Mouse (Mus musculus): ENCODE data around the gene Kctd15. TPM values are rescaled to one million over a fixed set of nuclear protein-coding genes. Genes with fewer than 3 reads are reported as not detected.
A peak's percentile ranks its signal among the peaks of the same experiment; 100 is the strongest.

The Kctd15 gene
- polyA plus RNA-seq, 1 experiment = 29.2 TPM

GRCm38 (mm10) chr7:34629702-34630210, 26.8 kb downstream of the Kctd15 start:
- Histone ChIP-seq H3ac (ENCODE audit: control insufficient read depth, insufficient read length) (no peak overlapping the region), H3K4me2 (ENCODE audit: low read depth) (peak overlapping the region; percentile 78), H3K36me3 (ENCODE audit: control insufficient read depth, insufficient read depth) (no peaks in the 10 kb centered on the region), H3K79me2 (ENCODE audit: control insufficient read depth, insufficient read depth) (no peaks in the 10 kb centered on the region), H3K4me3 (peak overlapping the region; percentile 24), H3K27me3 (ENCODE audit: control insufficient read depth, insufficient read depth, insufficient read length) (no peaks in the 10 kb centered on the region)
- TF ChIP-seq POLR2A (IDR thresholded peaks at IDR 0.05; ENCODE audit: insufficient read length, low read depth) (no peak), E2F4 (IDR thresholded peaks at IDR 0.05; ENCODE audit: insufficient read depth) (no peak), POLR2AphosphoS2 (IDR thresholded peaks at IDR 0.05; ENCODE audit: insufficient read length, low read depth) (no peak), SRF (IDR thresholded peaks at IDR 0.05; ENCODE audit: control insufficient read depth, insufficient read length, low read depth) (no peak), REST (IDR thresholded peaks at IDR 0.05; ENCODE audit: insufficient read depth, insufficient read length) (no peak)

- no peak overlapping the region for H3ac ChIP-seq (ENCODE audit: control insufficient read depth, insufficient read length)
- H3K27me3 ChIP-seq (ENCODE audit: control insufficient read depth, insufficient read depth, insufficient read length) = no peaks in the 10 kb centered on the region
- no peak overlapping the region for H3K4me3 ChIP-seq
- H3K36me3 ChIP-seq (ENCODE audit: control insufficient read depth, insufficient read depth) = no peaks in the 10 kb centered on the region
- H3K4me2 ChIP-seq (ENCODE audit: low read depth) = peak overlapping the region; percentile 5
- no peaks in the 10 kb centered on the region for H3K79me2 ChIP-seq (ENCODE audit: control insufficient read depth, insufficient read depth)
- TF ChIP-seq POLR2A (IDR thresholded peaks at IDR 0.05; ENCODE audit: insufficient read length, low read depth) (no peak), MYOD1 (IDR thresholded peaks at IDR 0.05; ENCODE audit: control insufficient read depth in 1 of 3, insufficient read length in 2 of 3, low read depth in 2 of 3) (peak in 1 of 3 experiments; percentile 19)
These were observed 36.1 kb downstream of the Kctd15 start for GRCm38 (mm10) chr7:34620411-34620810.

- no peak overlapping the region for H3K4me3 ChIP-seq
- no peaks in the 10 kb centered on the region for H3K36me3 ChIP-seq (ENCODE audit: control insufficient read depth, insufficient read depth)
- no peaks in the 10 kb centered on the region for H3K79me2 ChIP-seq (ENCODE audit: control insufficient read depth, insufficient read depth)
- H3K27me3 ChIP-seq (ENCODE audit: control insufficient read depth, insufficient read depth, insufficient read length) = peaks cover 4% of the 10 kb centered on the region
- H3ac ChIP-seq (ENCODE audit: control insufficient read depth, insufficient read length) = no peak overlapping the region
- no peak overlapping the region for H3K4me2 ChIP-seq (ENCODE audit: low read depth)
- TF ChIP-seq REST (IDR thresholded peaks at IDR 0.05; ENCODE audit: insufficient read depth, insufficient read length) (no peak), USF1 (IDR thresholded peaks at IDR 0.05; ENCODE audit: low read depth) (no peak), TCF3 (IDR thresholded peaks at IDR 0.05; ENCODE audit: insufficient read length, low read depth) (no peak), MAX (IDR thresholded peaks at IDR 0.05; ENCODE audit: low read depth) (no peak), TCF12 (IDR thresholded peaks at IDR 0.05; ENCODE audit: insufficient read depth, poor library complexity, severe bottlenecking) (no peak), E2F4 (IDR thresholded peaks at IDR 0.05; ENCODE audit: insufficient read depth) (no peak), POLR2A (IDR thresholded peaks at IDR 0.05; ENCODE audit: insufficient read length, low read depth) (no peak), SRF (IDR thresholded peaks at IDR 0.05; ENCODE audit: control insufficient read depth, insufficient read length, low read depth) (no peak), POLR2AphosphoS2 (IDR thresholded peaks at IDR 0.05; ENCODE audit: insufficient read length, low read depth) (no peak), MYOG (IDR thresholded peaks at IDR 0.05; ENCODE audit: control insufficient read depth in 1 of 3, insufficient read depth in 1 of 3, insufficient read length in 2 of 3, low read depth in 2 of 3) (no peak), CEBPB (IDR thresholded peaks at IDR 0.05; ENCODE audit: insufficient read depth, poor library complexity, severe bottlenecking) (no peak), MYOD1 (IDR thresholded peaks at IDR 0.05; ENCODE audit: control insufficient read depth in 1 of 3, insufficient read length in 2 of 3, low read depth in 2 of 3) (no peak)
These were observed 38.2 kb downstream of the Kctd15 start for GRCm38 (mm10) chr7:34618141-34618890.

GRCm38 (mm10) chr7:34616275-34616674, 40.3 kb downstream of the Kctd15 start:
- Histone ChIP-seq H3K36me3 (ENCODE audit: control insufficient read depth, insufficient read depth) (no peaks in the 10 kb centered on the region), H3K27me3 (ENCODE audit: control insufficient read depth, insufficient read depth, insufficient read length) (peaks cover 4% of the 10 kb centered on the region), H3K4me2 (ENCODE audit: low read depth) (no peak overlapping the region), H3K79me2 (ENCODE audit: control insufficient read depth, insufficient read depth) (no peaks in the 10 kb centered on the region), H3ac (ENCODE audit: control insufficient read depth, insufficient read length) (no peak overlapping the region), H3K4me3 (no peak overlapping the region)
- no peak for TF ChIP-seq POLR2AphosphoS2 (IDR thresholded peaks at IDR 0.05; ENCODE audit: insufficient read length, low read depth)
- no peak for TF ChIP-seq MAX (IDR thresholded peaks at IDR 0.05; ENCODE audit: low read depth)
- TF ChIP-seq TCF12 (IDR thresholded peaks at IDR 0.05; ENCODE audit: insufficient read depth, poor library complexity, severe bottlenecking) = no peak
- no peak for TF ChIP-seq SRF (IDR thresholded peaks at IDR 0.05; ENCODE audit: control insufficient read depth, insufficient read length, low read depth)
- TF ChIP-seq POLR2A (IDR thresholded peaks at IDR 0.05; ENCODE audit: insufficient read length, low read depth) = no peak
- TF ChIP-seq MYOD1 (IDR thresholded peaks at IDR 0.05; ENCODE audit: control insufficient read depth in 1 of 3, insufficient read length in 2 of 3, low read depth in 2 of 3) = no peak
- TF ChIP-seq REST (IDR thresholded peaks at IDR 0.05; ENCODE audit: insufficient read depth, insufficient read length) = no peak
- no peak for TF ChIP-seq E2F4 (IDR thresholded peaks at IDR 0.05; ENCODE audit: insufficient read depth)
- no peak for TF ChIP-seq TCF3 (IDR thresholded peaks at IDR 0.05; ENCODE audit: insufficient read length, low read depth)
- TF ChIP-seq MYOG (IDR thresholded peaks at IDR 0.05; ENCODE audit: control insufficient read depth in 1 of 3, insufficient read depth in 1 of 3, insufficient read length in 2 of 3, low read depth in 2 of 3) = no peak
- TF ChIP-seq USF1 (IDR thresholded peaks at IDR 0.05; ENCODE audit: low read depth) = no peak
- TF ChIP-seq CEBPB (IDR thresholded peaks at IDR 0.05; ENCODE audit: insufficient read depth, poor library complexity, severe bottlenecking) = no peak

- H3K4me2 ChIP-seq (ENCODE audit: low read depth) = no peak overlapping the region
- H3K27me3 ChIP-seq (ENCODE audit: control insufficient read depth, insufficient read depth, insufficient read length) = peaks cover 9% of the 10 kb centered on the region
- TF ChIP-seq CEBPB (IDR thresholded peaks at IDR 0.05; ENCODE audit: insufficient read depth, poor library complexity, severe bottlenecking) (no peak), MYOD1 (IDR thresholded peaks at IDR 0.05; ENCODE audit: control insufficient read depth in 1 of 3, insufficient read length in 2 of 3, low read depth in 2 of 3) (no peak), REST (IDR thresholded peaks at IDR 0.05; ENCODE audit: insufficient read depth, insufficient read length) (no peak), TCF3 (IDR thresholded peaks at IDR 0.05; ENCODE audit: insufficient read length, low read depth) (no peak), TCF12 (IDR thresholded peaks at IDR 0.05; ENCODE audit: insufficient read depth, poor library complexity, severe bottlenecking) (no peak), POLR2AphosphoS2 (IDR thresholded peaks at IDR 0.05; ENCODE audit: insufficient read length, low read depth) (no peak), MAX (IDR thresholded peaks at IDR 0.05; ENCODE audit: low read depth) (no peak), USF1 (IDR thresholded peaks at IDR 0.05; ENCODE audit: low read depth) (no peak), MYOG (IDR thresholded peaks at IDR 0.05; ENCODE audit: control insufficient read depth in 1 of 3, insufficient read depth in 1 of 3, insufficient read length in 2 of 3, low read depth in 2 of 3) (no peak), E2F4 (IDR thresholded peaks at IDR 0.05; ENCODE audit: insufficient read depth) (no peak), POLR2A (IDR thresholded peaks at IDR 0.05; ENCODE audit: insufficient read length, low read depth) (no peak), SRF (IDR thresholded peaks at IDR 0.05; ENCODE audit: control insufficient read depth, insufficient read length, low read depth) (no peak)
- no peak overlapping the region for H3K4me3 ChIP-seq
- no peak overlapping the region for H3ac ChIP-seq (ENCODE audit: control insufficient read depth, insufficient read length)
- no peaks in the 10 kb centered on the region for H3K36me3 ChIP-seq (ENCODE audit: control insufficient read depth, insufficient read depth)
- H3K79me2 ChIP-seq (ENCODE audit: control insufficient read depth, insufficient read depth) = no peaks in the 10 kb centered on the region
These were observed 46.1 kb downstream of the Kctd15 start for GRCm38 (mm10) chr7:34610445-34610844.

All from myocyte (in vitro differentiated cells).